Mouse (Mus musculus) E14TG2a.4 (cell line): ENCODE measurements around the gene Mcm7.
"Not testable (repeated sequence)": the region's sequence is repeated elsewhere in the genome, so short reads cannot be mapped to it uniquely, and the experiment has no call there.

Experiments
- H3K27me3 ChIP-seq: 2 replicates; pipeline ENCODE4 v1.6.1; 2014; ENCODE audit warnings: low read length, control low read depth; ENCODE audit not compliant: insufficient read depth
- H3K36me3 ChIP-seq: 2 replicates; pipeline ENCODE4 v1.6.1; 2014; ENCODE audit warnings: low read length, control low read depth; ENCODE audit not compliant: insufficient read depth
- H3K4me1 ChIP-seq: replicated peaks from 2 replicates; pipeline ENCODE4 v1.6.1; 2014; ENCODE audit warnings: low read depth, low read length, control low read depth
- H3K4me3 ChIP-seq: replicated peaks from 2 replicates; pipeline ENCODE4 v1.5.1; 2014; ENCODE audit warnings: mild to moderate bottlenecking, low read length
- H3K9me3 ChIP-seq: 2 replicates; pipeline ENCODE4 v1.6.1; 2014; ENCODE audit warnings: low read length, control low read depth
- CTCF ChIP-seq: conservative IDR thresholded peaks from 2 replicates; pipeline ENCODE4 v1.5.1; 2014; ENCODE audit warnings: low read length
- NANOG ChIP-seq: IDR thresholded peaks from 2 replicates; pipeline ENCODE4 v1.6.1; 2014; ENCODE audit warnings: borderline replicate concordance, low read length, mixed read lengths
- POU5F1 ChIP-seq: IDR thresholded peaks from 2 replicates; pipeline ENCODE4 v1.6.1; 2014; ENCODE audit warnings: low read length, borderline replicate concordance

Gene Mcm7

DNA sequence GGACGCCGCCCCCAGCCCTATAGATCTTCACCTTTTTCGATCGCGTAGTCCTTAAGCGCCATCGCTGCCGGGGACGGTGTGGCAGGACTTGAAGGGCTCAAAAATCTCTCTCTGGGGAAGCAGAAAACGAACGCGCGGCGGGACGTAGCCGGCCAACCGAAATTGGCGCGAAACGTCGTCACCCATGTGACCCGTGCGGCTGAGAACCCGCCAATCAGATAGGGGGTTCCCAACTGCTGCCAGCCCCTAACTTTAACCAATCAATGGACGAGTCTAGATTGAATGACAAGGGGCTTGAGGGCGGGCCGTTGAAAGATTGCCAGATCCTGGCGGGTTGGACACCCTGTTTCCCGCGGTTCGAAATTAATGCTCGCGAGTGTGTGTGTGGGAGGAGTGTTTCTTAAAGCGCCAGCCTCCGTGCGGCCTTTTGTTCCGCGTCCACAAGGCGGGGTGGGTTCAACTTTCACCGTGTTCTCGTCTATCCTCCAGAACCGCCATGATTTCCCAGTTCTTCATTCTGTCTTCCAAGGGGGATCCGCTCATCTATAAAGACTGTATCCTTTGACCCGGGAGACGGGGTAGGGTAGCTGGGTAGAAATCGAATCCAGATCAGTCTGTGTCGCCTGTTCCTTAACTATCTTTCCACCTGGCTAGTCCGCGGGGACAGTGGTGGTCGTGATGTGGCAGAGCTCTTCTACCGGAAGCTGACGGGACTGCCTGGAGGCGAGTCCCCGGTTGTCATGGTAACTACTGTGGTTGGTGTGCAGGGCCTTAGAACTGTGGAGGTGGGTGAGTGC is at the start of gene Mcm7, which contains the start of gene Ap4m1:
TSS of gene Mcm7 (minus strand) at position 728 of the 797 bp plus-strand sequence.
TSS of gene Ap4m1 (plus strand) at position 308 of the 797 bp plus-strand sequence.
- TF ChIP-seq POU5F1 = no peak
- TF ChIP-seq NANOG = no peak
- no peak for TF ChIP-seq CTCF
- Histone ChIP-seq H3K27me3 (no peaks in the 10 kb centered on the region), H3K9me3 (no peaks in the 10 kb centered on the region), H3K36me3 (peaks cover 75% of the 10 kb centered on the region), H3K4me1 (peaks cover 47% of the 10 kb centered on the region), H3K4me3 (peak within 1 kb of the TSS; percentile 94)

DNA sequence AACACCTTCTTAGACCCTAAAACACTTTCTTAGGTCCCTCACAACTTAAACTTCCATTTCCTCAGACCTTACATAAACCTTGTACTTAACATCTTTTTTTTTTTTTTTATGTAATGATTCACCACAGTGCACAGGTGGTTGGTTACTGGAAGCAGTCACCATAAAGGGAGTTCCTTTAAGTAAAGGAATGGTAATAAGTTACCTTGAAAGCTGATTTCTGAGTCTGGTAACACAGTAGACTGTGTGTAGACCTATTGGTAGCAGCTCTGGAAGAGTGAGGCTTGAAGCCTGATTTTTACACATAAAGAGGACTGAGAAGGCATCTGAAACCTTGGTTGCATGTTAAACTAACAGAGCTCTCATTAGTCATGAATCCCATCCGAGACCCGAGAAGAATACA is 47.6 kb upstream of the Mcm7 start:
- Histone ChIP-seq H3K9me3 (peaks cover 12% of the 10 kb centered on the region), H3K36me3 (no peaks in the 10 kb centered on the region), H3K27me3 (no peaks in the 10 kb centered on the region), H3K4me1 (no peaks in the 10 kb centered on the region), H3K4me3 (no peak overlapping the region)
- TF ChIP-seq NANOG (no peak), POU5F1 (no peak), CTCF (no peak)

DNA sequence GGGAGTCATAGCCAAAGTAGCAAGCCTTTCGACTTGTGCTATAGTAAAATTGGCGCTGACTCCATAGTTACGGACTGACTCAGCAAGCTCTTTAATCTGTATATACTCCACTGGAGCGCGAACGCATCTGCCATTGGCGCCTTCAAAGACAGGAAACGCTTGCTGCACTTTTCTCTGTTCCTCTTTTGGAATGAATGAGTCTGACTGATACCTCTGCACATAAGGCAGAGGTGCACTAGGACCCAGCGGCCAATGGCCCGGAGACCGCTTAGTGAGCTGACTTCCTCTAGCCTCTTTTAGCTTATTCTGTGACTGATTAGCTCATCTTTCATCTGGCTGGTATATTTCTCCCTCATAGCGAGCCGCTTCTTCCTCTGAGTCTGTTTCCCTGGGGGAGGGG is 44.4 kb upstream of the Mcm7 start:
- Histone ChIP-seq H3K4me3 (peak overlapping the region; percentile 49), H3K9me3 (peaks cover 35% of the 10 kb centered on the region)
- not testable (repeated sequence) for H3K4me1 ChIP-seq

DNA sequence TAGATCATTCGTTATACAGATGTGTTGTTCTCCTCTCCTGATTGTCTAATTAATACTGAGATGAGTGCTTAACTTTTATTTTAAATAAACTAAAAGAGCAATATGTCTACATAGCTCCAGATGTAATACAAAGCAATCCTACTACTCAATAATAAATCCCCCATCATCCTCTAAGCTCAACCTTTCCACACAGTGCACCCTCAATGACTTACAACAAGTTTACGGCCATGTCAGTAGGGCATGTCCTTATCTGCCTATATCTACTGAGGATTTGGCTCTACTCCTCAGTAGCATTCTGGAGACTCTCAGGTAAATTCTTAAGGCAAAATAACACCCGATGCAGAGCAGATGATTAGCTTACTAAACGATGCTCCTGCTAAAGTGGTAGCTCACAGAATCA is 35.7 kb upstream of the Mcm7 start:
- Histone ChIP-seq H3K4me3 (no peak overlapping the region), H3K27me3 (no peaks in the 10 kb centered on the region), H3K36me3 (no peaks in the 10 kb centered on the region)

More for the DNA sequence above, 44.4 kb upstream of the Mcm7 start:
- H3K36me3 ChIP-seq, H3K27me3 ChIP-seq: not testable (repeated sequence)

DNA sequence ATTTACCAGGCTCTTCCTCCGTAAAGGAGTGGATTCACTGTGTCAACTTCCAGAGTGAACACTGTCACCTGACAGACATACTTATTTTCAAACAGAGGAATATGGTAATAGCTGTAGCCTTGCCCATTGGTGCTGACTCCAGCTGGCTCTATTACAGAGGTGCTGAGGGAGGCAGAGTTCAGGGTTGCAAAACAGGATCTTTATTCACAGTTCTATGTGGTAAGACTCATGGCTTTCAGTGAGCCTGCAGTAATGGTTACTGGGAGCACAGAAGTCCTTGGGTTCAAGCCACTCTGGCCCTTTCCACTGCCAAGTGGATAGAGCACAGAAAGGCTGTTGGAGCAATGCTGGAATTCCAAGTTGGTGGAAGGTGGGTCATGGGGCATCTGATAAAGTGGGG is 35.0 kb upstream of the Mcm7 start:
- no peaks in the 10 kb centered on the region for H3K4me1 ChIP-seq
- no peaks in the 10 kb centered on the region for H3K36me3 ChIP-seq
- no peak overlapping the region for H3K4me3 ChIP-seq
- peaks cover 73% of the 10 kb centered on the region for H3K9me3 ChIP-seq
- TF ChIP-seq NANOG (no peak), CTCF (no peak), POU5F1 (no peak)
- no peaks in the 10 kb centered on the region for H3K27me3 ChIP-seq

More for the DNA sequence above, 35.7 kb upstream of the Mcm7 start:
- Histone ChIP-seq H3K4me1 (no peaks in the 10 kb centered on the region), H3K9me3 (peaks cover 72% of the 10 kb centered on the region)
- TF ChIP-seq POU5F1 = no peak
- no peak for TF ChIP-seq CTCF
- no peak for TF ChIP-seq NANOG

DNA sequence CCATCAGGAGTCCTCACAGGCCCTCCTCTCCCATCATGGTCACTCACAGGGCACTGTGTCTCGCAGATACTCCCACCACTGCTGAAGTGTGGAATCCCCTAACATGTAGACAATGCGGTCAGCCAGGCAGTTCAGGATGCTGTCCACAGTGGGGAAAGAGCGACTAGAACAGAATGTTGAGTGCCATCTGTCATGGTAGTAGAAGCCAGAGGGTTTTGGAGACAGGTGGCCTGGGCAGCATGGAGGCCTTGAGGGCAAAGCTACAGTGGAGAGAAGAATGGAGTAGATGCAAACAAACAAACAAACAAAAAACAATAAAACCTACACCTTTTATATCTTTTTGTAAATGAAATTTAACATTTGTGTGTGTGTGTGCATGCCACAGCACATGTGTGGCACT is 29.9 kb upstream of the Mcm7 start:
- no peaks in the 10 kb centered on the region for H3K36me3 ChIP-seq
- H3K4me1 ChIP-seq = no peaks in the 10 kb centered on the region
- no peak for TF ChIP-seq CTCF
- no peak for TF ChIP-seq POU5F1
- TF ChIP-seq NANOG = no peak
- H3K4me3 ChIP-seq = no peak overlapping the region
- peaks cover 53% of the 10 kb centered on the region for H3K9me3 ChIP-seq
- H3K27me3 ChIP-seq = no peaks in the 10 kb centered on the region

DNA sequence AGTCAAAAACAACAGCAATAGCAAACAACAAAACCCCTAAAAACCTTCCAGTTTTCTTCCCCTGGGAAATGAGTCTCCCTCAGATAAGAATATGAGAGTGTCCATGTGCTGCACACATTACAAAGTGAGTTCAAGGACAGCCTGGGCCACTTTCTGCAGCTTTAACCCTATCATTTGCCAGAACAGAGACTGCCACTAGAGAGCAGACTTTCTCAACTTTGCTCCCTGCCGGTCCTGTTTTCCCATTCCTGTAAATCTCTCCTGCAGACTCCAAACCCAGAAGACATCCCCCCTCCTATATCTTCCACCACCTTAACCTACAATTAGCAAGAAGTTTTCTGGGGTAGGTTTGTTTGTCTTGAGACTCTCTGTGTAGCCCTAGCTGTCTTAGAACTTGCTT is 27.4 kb upstream of the Mcm7 start:
- Histone ChIP-seq H3K27me3 (peaks cover 8% of the 10 kb centered on the region; the same call in 1 of the 2 replicates), H3K36me3 (no peaks in the 10 kb centered on the region), H3K4me3 (no peak overlapping the region), H3K4me1 (peaks cover 13% of the 10 kb centered on the region), H3K9me3 (peaks cover 38% of the 10 kb centered on the region)
- no peak for TF ChIP-seq CTCF
- no peak for TF ChIP-seq POU5F1
- no peak for TF ChIP-seq NANOG

DNA sequence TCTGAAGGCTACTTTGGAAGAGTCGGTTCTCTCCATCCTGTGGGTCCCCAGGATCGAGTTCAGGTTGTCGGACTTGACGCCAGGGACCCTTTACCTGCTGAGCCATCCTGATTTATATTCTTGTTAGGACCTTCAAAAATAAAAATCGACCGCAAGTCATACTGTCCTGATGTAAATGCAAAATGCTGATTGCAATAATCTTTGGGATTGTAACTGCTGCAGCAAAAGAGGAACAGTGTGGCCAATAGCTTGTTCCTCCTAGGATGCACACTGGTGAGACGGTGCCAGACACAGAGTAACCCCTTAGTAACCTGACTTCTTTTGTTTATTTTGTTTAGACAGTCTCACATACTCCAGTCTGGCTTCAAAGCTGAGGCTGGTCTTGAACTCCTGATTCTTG is 23.2 kb upstream of the Mcm7 start:
- peaks cover 9% of the 10 kb centered on the region; the same call in 1 of the 2 replicates for H3K27me3 ChIP-seq
- H3K4me1 ChIP-seq = peaks cover 19% of the 10 kb centered on the region
- TF ChIP-seq POU5F1 (no peak), NANOG (no peak), CTCF (no peak)
- H3K9me3 ChIP-seq = 0 out of 2 replicates have a peak, but pooled peaks cover 2% of the 10 kb centered on the region
- peaks cover 30% of the 10 kb centered on the region for H3K36me3 ChIP-seq
- no peak overlapping the region; the same call in 1 of the 2 replicates for H3K4me3 ChIP-seq

DNA sequence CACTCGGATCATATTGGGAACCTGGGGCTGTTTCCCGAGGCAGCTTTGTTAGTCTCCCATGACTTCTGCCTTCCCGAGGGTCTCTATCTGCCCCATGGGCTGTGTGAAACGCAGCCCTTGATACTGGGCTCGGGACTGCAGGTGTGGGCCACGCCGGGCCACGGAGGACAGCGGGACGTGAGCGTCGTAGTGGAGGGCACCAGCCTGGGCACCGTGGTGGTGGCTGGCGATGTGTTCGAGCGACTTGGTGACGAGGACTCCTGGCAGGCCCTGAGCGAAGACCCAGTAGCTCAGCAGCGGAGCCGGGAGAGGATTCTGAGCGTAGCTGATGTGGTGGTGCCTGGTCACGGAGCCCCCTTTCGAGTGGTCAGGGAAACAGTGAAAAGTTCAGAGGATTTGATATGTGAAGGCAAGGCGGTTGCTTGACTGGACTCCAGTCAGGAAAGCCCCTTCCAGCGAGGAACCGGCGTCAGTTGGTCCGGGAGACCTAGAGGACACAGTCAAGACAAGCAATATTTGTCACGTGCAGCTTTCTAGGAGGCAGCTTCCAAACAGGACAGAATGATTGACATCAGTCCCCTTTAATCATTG is 22.6 kb upstream of the Mcm7 start:
- Histone ChIP-seq H3K4me1 (peaks cover 23% of the 10 kb centered on the region), H3K9me3 (no peaks in the 10 kb centered on the region), H3K36me3 (peaks cover 36% of the 10 kb centered on the region), H3K4me3 (peak overlapping the region; percentile 91), H3K27me3 (peaks cover 9% of the 10 kb centered on the region; the same call in 1 of the 2 replicates)
- TF ChIP-seq CTCF (no peak), NANOG (no peak), POU5F1 (no peak)
